In the genomic region with DNA sequence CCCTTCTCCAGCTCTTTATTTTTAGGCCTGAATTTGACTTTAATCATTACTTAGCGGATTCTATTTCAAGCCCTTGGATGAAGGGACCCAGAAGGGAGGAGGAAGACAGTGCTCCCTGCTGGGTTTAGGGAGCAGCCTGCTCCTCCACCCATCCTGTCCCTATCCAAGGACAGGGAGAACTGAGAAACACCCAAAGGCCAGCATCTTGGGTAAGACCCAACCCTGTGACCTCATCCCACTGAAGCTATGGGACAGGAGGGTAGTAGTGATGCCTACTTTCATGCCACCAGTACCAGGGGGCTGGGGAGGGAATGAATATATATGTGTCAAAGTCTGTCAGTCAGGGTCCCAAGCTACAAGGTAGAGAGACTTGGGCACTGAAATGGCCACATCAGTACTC, we compare ENCODE assay signal across 10 mouse cellular contexts. TPM values are rescaled to one million over a fixed set of nuclear protein-coding genes. Genes with fewer than 3 reads are reported as not detected.
DNase-seq lines count a peak whose midpoint lies in the region; ATAC-seq lines count a peak whose summit lies in the region.
"Had no signal": no experiment of that assay in that cellular context is flagged by ENCODE, and none has a peak within 500 bp of the region (broad histone marks: within the 10 kb centered on the region; RNA-seq: fewer than 3 reads in every experiment).

No protein-coding gene starts in this region.

- H3K27me3 ChIP-seq in heart, embryonic 10.5 days (ENCODE audit: insufficient read depth, poor library complexity, severe bottlenecking) = no peaks in the 10 kb centered on the region
- no peaks in the 10 kb centered on the region for H3K27me3 ChIP-seq in midbrain, embryonic 16.5 days (ENCODE audit: control insufficient read depth, insufficient read depth, low read depth, low read length)
- peaks cover 1% of the 10 kb centered on the region; the same call in 1 of the 2 replicates for H3K27me3 ChIP-seq in midbrain, embryonic 10.5 days (ENCODE audit: low read depth, poor library complexity, severe bottlenecking)
- H3K27me3 ChIP-seq in limb, embryonic 10.5 days (ENCODE audit: low read depth, poor library complexity, severe bottlenecking) = no peaks in the 10 kb centered on the region
- H3K27me3 ChIP-seq in stomach, embryonic 15.5 days (replicated peaks) = no peaks in the 10 kb centered on the region

- H3K36me3 ChIP-seq in heart, embryonic 10.5 days = peaks cover 10% of the 10 kb centered on the region; the same call in 1 of the 2 replicates
- no peaks in the 10 kb centered on the region; the same call in 1 of the 2 replicates for H3K36me3 ChIP-seq in midbrain, embryonic 16.5 days (ENCODE audit: control insufficient read depth, insufficient read depth, low read length)
- H3K36me3 ChIP-seq in midbrain, embryonic 10.5 days = peaks cover 44% of the 10 kb centered on the region
- peaks cover 40% of the 10 kb centered on the region for H3K36me3 ChIP-seq in limb, embryonic 10.5 days
- H3K36me3 ChIP-seq in stomach, embryonic 15.5 days = 0 out of 2 replicates have a peak, but pooled peaks cover 7% of the 10 kb centered on the region

- intact Hi-C loops in heart, postnatal 25 days (cut with DNase I) = loop anchor here (5.0 kb wide), 1 partner anchor 119 kb away; the partner anchor contains the start of gene Cox5a

- DNase-seq in heart, embryonic 10.5 days (ENCODE audit: low spot score) = no peak
- DNase-seq in heart, postnatal 25 days (ENCODE audit: low spot score) = no peak
- no peak for DNase-seq in midbrain, embryonic 10.5 days (ENCODE audit: low spot score)
- no peak for DNase-seq in limb, embryonic 10.5 days (ENCODE audit: low spot score)
- no peak for DNase-seq in yolk sac, embryonic 10.5 days (ENCODE audit: low spot score)
- DNase-seq in cerebellum, postnatal 4 days (ENCODE audit: low spot score in 2 of 2) = no peak
- DNase-seq: cerebellum, adult 2 months had no signal

- H3K4me3 ChIP-seq in heart, embryonic 10.5 days = peak overlapping the region; percentile 38; the same call in 1 of the 2 replicates
- H3K4me3 ChIP-seq in midbrain, embryonic 16.5 days (ENCODE audit: low read depth, low read length) = no peak overlapping the region
- no peak overlapping the region for H3K4me3 ChIP-seq in midbrain, embryonic 10.5 days
- H3K4me3 ChIP-seq in limb, embryonic 10.5 days = peak overlapping the region; percentile 19
- peak overlapping the region; percentile 14 for H3K4me3 ChIP-seq in stomach, embryonic 15.5 days (replicated peaks)

- H3K27ac ChIP-seq in heart, embryonic 10.5 days = peak overlapping the region; percentile 75; the same call in 1 of the 2 replicates
- no peak overlapping the region for H3K27ac ChIP-seq in midbrain, embryonic 16.5 days (ENCODE audit: low read length)
- no peak overlapping the region for H3K27ac ChIP-seq in midbrain, embryonic 10.5 days (replicated peaks)
- 0 out of 2 replicates have a peak overlapping the region, but pooled peaks have one; percentile 84 for H3K27ac ChIP-seq in limb, embryonic 10.5 days
- H3K27ac ChIP-seq in stomach, embryonic 15.5 days = peak overlapping the region; percentile 92

- H3K9ac ChIP-seq in midbrain, embryonic 16.5 days (ENCODE audit: low read depth, low read length) = 0 out of 2 replicates have a peak overlapping the region, but pooled peaks have one; percentile 31
- no peak overlapping the region for H3K9ac ChIP-seq in stomach, embryonic 15.5 days

- whole genome bisulfite sequencing in heart, embryonic 10.5 days = 71% methylated on average over 1 of the region's 1 CpGs
- 88% methylated on average over 1 of the region's 1 CpGs for WGBS in midbrain, embryonic 16.5 days
- WGBS in midbrain, embryonic 10.5 days = 61% methylated on average over 1 of the region's 1 CpGs
- WGBS in limb, embryonic 10.5 days = 72% methylated on average over 1 of the region's 1 CpGs
- 81% methylated on average over 1 of the region's 1 CpGs for WGBS in stomach, embryonic 15.5 days

- H3K4me1 ChIP-seq in heart, embryonic 10.5 days = peaks cover 91% of the 10 kb centered on the region
- peaks cover 66% of the 10 kb centered on the region for H3K4me1 ChIP-seq in midbrain, embryonic 16.5 days (ENCODE audit: control insufficient read depth, insufficient read depth, low read length)
- peaks cover 87% of the 10 kb centered on the region for H3K4me1 ChIP-seq in midbrain, embryonic 10.5 days
- H3K4me1 ChIP-seq in limb, embryonic 10.5 days = peaks cover 89% of the 10 kb centered on the region
- H3K4me1 ChIP-seq in stomach, embryonic 15.5 days = peaks cover 79% of the 10 kb centered on the region

- no peak overlapping the region for H3K4me2 ChIP-seq in midbrain, embryonic 16.5 days (ENCODE audit: low read length)
- H3K4me2 ChIP-seq in stomach, embryonic 15.5 days = peak overlapping the region; percentile 63

- H3K9me3 ChIP-seq in heart, embryonic 10.5 days = no peaks in the 10 kb centered on the region
- no peaks in the 10 kb centered on the region for H3K9me3 ChIP-seq in midbrain, embryonic 16.5 days (replicated peaks; ENCODE audit: control insufficient read depth, low read length, poor library complexity, severe bottlenecking)
- H3K9me3 ChIP-seq in midbrain, embryonic 10.5 days (replicated peaks) = no peaks in the 10 kb centered on the region
- no peaks in the 10 kb centered on the region for H3K9me3 ChIP-seq in limb, embryonic 10.5 days (replicated peaks)
- H3K9me3 ChIP-seq in stomach, embryonic 15.5 days = no peaks in the 10 kb centered on the region

- ATAC-seq in midbrain, embryonic 16.5 days = no peak
- no peak for ATAC-seq in stomach, embryonic 15.5 days (ENCODE audit: insufficient read depth, low FRiP score, low read depth)

RNA-seq across cellular contexts. Expression of gene Csk, which starts 12.4 kb away (rescaled TPM):
- polyA plus RNA-seq in heart, embryonic 10.5 days (2016; fragmentation: Nextera tagmentation; extraction: Ambion mirVana) = 17.2 and 26.0 TPM in 2 replicates
- total RNA-seq in heart, postnatal 25 days (2021) = 10 to 100 TPM; 23.5 to 27.4 TPM
- 38.2 and 39.2 TPM in 2 replicates for polyA plus RNA-seq in midbrain, embryonic 16.5 days (2015; fragmentation: Nextera tagmentation; extraction: Ambion mirVana)
- polyA plus RNA-seq in midbrain, embryonic 10.5 days (2016; fragmentation: Nextera tagmentation; extraction: Ambion mirVana) = 38.9 and 41.5 TPM in 2 replicates
- polyA plus RNA-seq in limb, embryonic 10.5 days (2016; fragmentation: Nextera tagmentation; extraction: Ambion mirVana) = 33.2 and 40.1 TPM in 2 replicates
- polyA plus RNA-seq in stomach, embryonic 15.5 days (2015; fragmentation: Nextera tagmentation; extraction: Ambion mirVana) = 29.6 and 29.8 TPM in 2 replicates

RNA-seq across cellular contexts. Expression of gene Lman1l, which starts 20.4 kb away (rescaled TPM):
- polyA plus RNA-seq in heart, embryonic 10.5 days (2016; fragmentation: Nextera tagmentation; extraction: Ambion mirVana) = not detected in 2 replicates
- not detected for total RNA-seq in heart, postnatal 25 days (2021)
- polyA plus RNA-seq in midbrain, embryonic 16.5 days (2015; fragmentation: Nextera tagmentation; extraction: Ambion mirVana) = not detected in 2 replicates
- 0.10 TPM in 1 of 2 replicates, not detected in the other for polyA plus RNA-seq in midbrain, embryonic 10.5 days (2016; fragmentation: Nextera tagmentation; extraction: Ambion mirVana)
- polyA plus RNA-seq in limb, embryonic 10.5 days (2016; fragmentation: Nextera tagmentation; extraction: Ambion mirVana) = not detected in 2 replicates
- not detected in 2 replicates for polyA plus RNA-seq in stomach, embryonic 15.5 days (2015; fragmentation: Nextera tagmentation; extraction: Ambion mirVana)
- polyA plus RNA-seq: cerebellum, adult 2 months had no signal

RNA-seq across cellular contexts. Expression of gene Cplx3, which starts 34.9 kb away (rescaled TPM):
- polyA plus RNA-seq in heart, embryonic 10.5 days (2016; fragmentation: Nextera tagmentation; extraction: Ambion mirVana) = 0.15 TPM in 1 of 2 replicates, not detected in the other
- not detected for total RNA-seq in heart, postnatal 25 days (2021)
- 0.46 and 1.3 TPM in 2 replicates for polyA plus RNA-seq in midbrain, embryonic 16.5 days (2015; fragmentation: Nextera tagmentation; extraction: Ambion mirVana)
- 2.5 and 3.1 TPM in 2 replicates for polyA plus RNA-seq in midbrain, embryonic 10.5 days (2016; fragmentation: Nextera tagmentation; extraction: Ambion mirVana)
- not detected in 2 replicates for polyA plus RNA-seq in limb, embryonic 10.5 days (2016; fragmentation: Nextera tagmentation; extraction: Ambion mirVana)
- not detected in 2 replicates for polyA plus RNA-seq in stomach, embryonic 15.5 days (2015; fragmentation: Nextera tagmentation; extraction: Ambion mirVana)
- total RNA-seq: ES-E14 had no signal

RNA-seq across cellular contexts. Expression of gene Cyp1a2, which starts 42.5 kb away (rescaled TPM):
- polyA plus RNA-seq in heart, embryonic 10.5 days (2016; fragmentation: Nextera tagmentation; extraction: Ambion mirVana) = not detected in 2 replicates
- not detected for total RNA-seq in heart, postnatal 25 days (2021)
- not detected in 2 replicates for polyA plus RNA-seq in midbrain, embryonic 16.5 days (2015; fragmentation: Nextera tagmentation; extraction: Ambion mirVana)
- not detected in 2 replicates for polyA plus RNA-seq in midbrain, embryonic 10.5 days (2016; fragmentation: Nextera tagmentation; extraction: Ambion mirVana)
- not detected in 2 replicates for polyA plus RNA-seq in limb, embryonic 10.5 days (2016; fragmentation: Nextera tagmentation; extraction: Ambion mirVana)
- not detected in 2 replicates for polyA plus RNA-seq in stomach, embryonic 15.5 days (2015; fragmentation: Nextera tagmentation; extraction: Ambion mirVana)
- polyA plus RNA-seq: cerebellum, adult 2 months had no signal

RNA-seq across cellular contexts. Expression of gene Cyp1a1, which starts 46.7 kb away (rescaled TPM):
- 0.05 TPM in 1 of 2 replicates, not detected in the other for polyA plus RNA-seq in heart, embryonic 10.5 days (2016; fragmentation: Nextera tagmentation; extraction: Ambion mirVana)
- total RNA-seq in heart, postnatal 25 days (2021) = under 1 TPM in 1 of 2 experiments, not detected in 1; 0.08 TPM
- 0.06 and 0.12 TPM in 2 replicates for polyA plus RNA-seq in midbrain, embryonic 16.5 days (2015; fragmentation: Nextera tagmentation; extraction: Ambion mirVana)
- 0.04 TPM in 1 of 2 replicates, not detected in the other for polyA plus RNA-seq in midbrain, embryonic 10.5 days (2016; fragmentation: Nextera tagmentation; extraction: Ambion mirVana)
- polyA plus RNA-seq in limb, embryonic 10.5 days (2016; fragmentation: Nextera tagmentation; extraction: Ambion mirVana) = 0.11 TPM in 1 of 2 replicates, not detected in the other
- polyA plus RNA-seq in stomach, embryonic 15.5 days (2015; fragmentation: Nextera tagmentation; extraction: Ambion mirVana) = 0.05 TPM in 1 of 2 replicates, not detected in the other

Comparison
In these comparisons a context has a peak if more than half of its experiments do, and no peak if none do; other contexts are left out.
1. H3K27ac ChIP-seq: peak in heart, embryonic 10.5 days (single experiment), limb, embryonic 10.5 days (single experiment) and stomach, embryonic 15.5 days (single experiment); none in midbrain, embryonic 16.5 days (single experiment) and midbrain, embryonic 10.5 days (single experiment).
2. H3K4me3 ChIP-seq: peak in heart, embryonic 10.5 days (single experiment), limb, embryonic 10.5 days (single experiment) and stomach, embryonic 15.5 days (single experiment); none in midbrain, embryonic 16.5 days (single experiment) and midbrain, embryonic 10.5 days (single experiment).